Mouse (Mus musculus) C2C12 (cell line): Measurements from ENCODE around the gene Lima1.

ENCODE experiments used
- CEBPB ChIP-seq: IDR thresholded peaks from one replicate; pipeline ENCODE4 v1.6.1; 2011; ENCODE audit warnings: low read depth, mild to moderate bottlenecking, control low read depth, moderate library complexity
- CTCF ChIP-seq: IDR thresholded peaks from one replicate; pipeline ENCODE4 v1.5.1; 2011; ENCODE audit not compliant: control insufficient read depth, insufficient read depth, insufficient read length

GRCm38 (mm10) chr15:99772277-99772880, 102.9 kb downstream of the Lima1 start:
- TF ChIP-seq CEBPB: no peak
- TF ChIP-seq CTCF: no peak
